Mouse (Mus musculus): ENCODE results near the gene Trmt44. TPM values are rescaled to one million over a fixed set of nuclear protein-coding genes. Genes with fewer than 3 reads are reported as not detected.
"Not testable (repeated sequence)": the region's sequence is repeated elsewhere in the genome, so short reads cannot be mapped to it uniquely, and the experiment has no call there.

Trmt44 gene
- polyA plus RNA-seq, 1 experiment from 2014 or later, result 8.0 TPM

- Histone ChIP-seq H3K9me3 (no peaks in the 10 kb centered on the region), H3K4me3 (no peak overlapping the region), H3K9ac (no peak overlapping the region), H3K27ac (no peak overlapping the region), H3K4me1 (peaks cover 32% of the 10 kb centered on the region), H3K27me3 (no peaks in the 10 kb centered on the region), H3K36me3 (no peaks in the 10 kb centered on the region), H3K4me2 (no peak overlapping the region)
- no peak for ATAC-seq (ENCODE audit: borderline replicate concordance, extremely low read depth, low FRiP score, low TSS enrichment)
- 83% methylated on average over 7 of the region's 7 CpGs for WGBS
Observed at GRCm38 (mm10) chr5:35606800-35607199, 31.9 kb upstream of the Trmt44 start.

- 75% methylated on average over 7 of the region's 7 CpGs for WGBS
Observed at GRCm38 (mm10) chr5:35605355-35605754, 30.5 kb upstream of the Trmt44 start.

GRCm38 (mm10) chr5:35601526-35601925 is 26.7 kb upstream of the Trmt44 start:
- H3K36me3 ChIP-seq, result peaks cover 11% of the 10 kb centered on the region; the same call in 1 of the 2 replicates
- no peak overlapping the region for H3K9ac ChIP-seq
- no peak overlapping the region for H3K27ac ChIP-seq
- H3K4me2 ChIP-seq, result no peak overlapping the region
- no peaks in the 10 kb centered on the region for H3K9me3 ChIP-seq
- H3K4me3 ChIP-seq, result no peak overlapping the region
- no peaks in the 10 kb centered on the region for H3K27me3 ChIP-seq
- WGBS, result 83% methylated on average over 8 of the region's 8 CpGs
- peaks cover 7% of the 10 kb centered on the region for H3K4me1 ChIP-seq
- ATAC-seq (ENCODE audit: borderline replicate concordance, extremely low read depth, low FRiP score, low TSS enrichment), result no peak

More at GRCm38 (mm10) chr5:35605355-35605754, 30.5 kb upstream of the Trmt44 start:
- Histone ChIP-seq H3K4me1 (peaks cover 26% of the 10 kb centered on the region), H3K9ac (no peak overlapping the region), H3K4me3 (no peak overlapping the region), H3K9me3 (no peaks in the 10 kb centered on the region), H3K4me2 (no peak overlapping the region), H3K36me3 (peaks cover 1% of the 10 kb centered on the region; the same call in 1 of the 2 replicates), H3K27me3 (no peaks in the 10 kb centered on the region), H3K27ac (no peak overlapping the region)
- no peak for ATAC-seq (ENCODE audit: borderline replicate concordance, extremely low read depth, low FRiP score, low TSS enrichment)

GRCm38 (mm10) chr5:35600233-35600632 is 25.4 kb upstream of the Trmt44 start:
- Histone ChIP-seq H3K4me2 (no peak overlapping the region), H3K27ac (no peak overlapping the region), H3K36me3 (peaks cover 11% of the 10 kb centered on the region; the same call in 1 of the 2 replicates), H3K4me3 (no peak overlapping the region), H3K4me1 (peaks cover 14% of the 10 kb centered on the region), H3K9ac (no peak overlapping the region), H3K9me3 (no peaks in the 10 kb centered on the region), H3K27me3 (no peaks in the 10 kb centered on the region)
- no peak for ATAC-seq (ENCODE audit: borderline replicate concordance, extremely low read depth, low FRiP score, low TSS enrichment)
- 79% methylated on average over 11 of the region's 11 CpGs for WGBS

- Histone ChIP-seq H3K9me3 (no peaks in the 10 kb centered on the region), H3K4me3 (no peak overlapping the region), H3K9ac (no peak overlapping the region), H3K4me2 (no peak overlapping the region), H3K36me3 (peaks cover 15% of the 10 kb centered on the region; the same call in 1 of the 2 replicates), H3K27me3 (no peaks in the 10 kb centered on the region), H3K4me1 (peaks cover 14% of the 10 kb centered on the region), H3K27ac (0 out of 2 replicates have a peak overlapping the region, but pooled peaks have one; percentile 26)
- 52% methylated on average over 18 of the region's 18 CpGs for WGBS
- ATAC-seq (ENCODE audit: borderline replicate concordance, extremely low read depth, low FRiP score, low TSS enrichment), result peak; percentile 61; the same call in 1 of the 2 replicates
Observed at GRCm38 (mm10) chr5:35596169-35597160, 21.6 kb upstream of the Trmt44 start.

- Histone ChIP-seq H3K9me3 (no peaks in the 10 kb centered on the region), H3K4me3 (no peak overlapping the region), H3K36me3 (peaks cover 23% of the 10 kb centered on the region), H3K4me1 (peaks cover 14% of the 10 kb centered on the region), H3K9ac (no peak overlapping the region), H3K27ac (no peak overlapping the region), H3K27me3 (no peaks in the 10 kb centered on the region), H3K4me2 (no peak overlapping the region)
- 20% methylated on average over 4 of the region's 4 CpGs for WGBS
- ATAC-seq (ENCODE audit: borderline replicate concordance, extremely low read depth, low FRiP score, low TSS enrichment), result no peak
Observed at GRCm38 (mm10) chr5:35595706-35596105, 20.8 kb upstream of the Trmt44 start.

GRCm38 (mm10) chr5:35594768-35595167 is 19.9 kb upstream of the Trmt44 start:
- H3K9me3 ChIP-seq, result no peaks in the 10 kb centered on the region

GRCm38 (mm10) chr5:35593272-35593671 is 18.4 kb upstream of the Trmt44 start:
- no peak for ATAC-seq (ENCODE audit: borderline replicate concordance, extremely low read depth, low FRiP score, low TSS enrichment)
- WGBS, result 81% methylated on average over 6 of the region's 6 CpGs
- H3K4me1 ChIP-seq, result peaks cover 14% of the 10 kb centered on the region
- H3K27me3 ChIP-seq, result no peaks in the 10 kb centered on the region
- H3K9ac ChIP-seq, result no peak overlapping the region
- H3K4me3 ChIP-seq, result no peak overlapping the region
- H3K27ac ChIP-seq, result no peak overlapping the region
- H3K9me3 ChIP-seq, result no peaks in the 10 kb centered on the region
- no peak overlapping the region for H3K4me2 ChIP-seq
- H3K36me3 ChIP-seq, result peaks cover 34% of the 10 kb centered on the region

More at GRCm38 (mm10) chr5:35594768-35595167, 19.9 kb upstream of the Trmt44 start:
- WGBS, result 84% methylated on average over 4 of the region's 4 CpGs
- no peaks in the 10 kb centered on the region for H3K27me3 ChIP-seq
- H3K4me2 ChIP-seq, result no peak overlapping the region
- H3K36me3 ChIP-seq, result peaks cover 25% of the 10 kb centered on the region
- no peak overlapping the region for H3K4me3 ChIP-seq
- no peak for ATAC-seq (ENCODE audit: borderline replicate concordance, extremely low read depth, low FRiP score, low TSS enrichment)
- H3K9ac ChIP-seq, result no peak overlapping the region
- H3K4me1 ChIP-seq, result peaks cover 14% of the 10 kb centered on the region
- no peak overlapping the region for H3K27ac ChIP-seq

- ATAC-seq (ENCODE audit: borderline replicate concordance, extremely low read depth, low FRiP score, low TSS enrichment), result no peak
- no peak overlapping the region for H3K4me2 ChIP-seq
- no peaks in the 10 kb centered on the region for H3K27me3 ChIP-seq
- H3K9me3 ChIP-seq, result no peaks in the 10 kb centered on the region
- peaks cover 14% of the 10 kb centered on the region for H3K4me1 ChIP-seq
- H3K27ac ChIP-seq, result no peak overlapping the region
- no peak overlapping the region for H3K4me3 ChIP-seq
- WGBS, result 62% methylated on average over 4 of the region's 4 CpGs
- peaks cover 34% of the 10 kb centered on the region for H3K36me3 ChIP-seq
- no peak overlapping the region for H3K9ac ChIP-seq
Observed at GRCm38 (mm10) chr5:35592824-35593223, 18.0 kb upstream of the Trmt44 start.

GRCm38 (mm10) chr5:35592081-35592736 is 17.3 kb upstream of the Trmt44 start:
- Histone ChIP-seq H3K27me3 (no peaks in the 10 kb centered on the region), H3K27ac (no peak overlapping the region), H3K4me1 (peaks cover 12% of the 10 kb centered on the region), H3K9ac (no peak overlapping the region), H3K36me3 (peaks cover 34% of the 10 kb centered on the region), H3K9me3 (no peaks in the 10 kb centered on the region), H3K4me2 (no peak overlapping the region), H3K4me3 (no peak overlapping the region)
- no peak for ATAC-seq (ENCODE audit: borderline replicate concordance, extremely low read depth, low FRiP score, low TSS enrichment)
- 73% methylated on average over 21 of the region's 21 CpGs for WGBS

GRCm38 (mm10) chr5:35591497-35591896 is 16.6 kb upstream of the Trmt44 start:
- 91% methylated on average over 3 of the region's 4 CpGs for WGBS
- no peak for ATAC-seq (ENCODE audit: borderline replicate concordance, extremely low read depth, low FRiP score, low TSS enrichment)
- Histone ChIP-seq H3K9me3 (no peaks in the 10 kb centered on the region), H3K27ac (no peak overlapping the region), H3K27me3 (no peaks in the 10 kb centered on the region), H3K4me1 (peaks cover 7% of the 10 kb centered on the region), H3K9ac (no peak overlapping the region), H3K4me3 (no peak overlapping the region), H3K4me2 (no peak overlapping the region), H3K36me3 (peaks cover 34% of the 10 kb centered on the region)

GRCm38 (mm10) chr5:35584259-35584658 is 9.4 kb upstream of the Trmt44 start:
- not testable (repeated sequence) for H3K27me3 ChIP-seq; ATAC-seq (ENCODE audit: borderline replicate concordance, extremely low read depth, low FRiP score, low TSS enrichment); H3K27ac ChIP-seq; H3K4me3 ChIP-seq; H3K36me3 ChIP-seq; H3K4me2 ChIP-seq; H3K9ac ChIP-seq; H3K9me3 ChIP-seq
- WGBS, result 83% methylated on average over 2 of the region's 2 CpGs
- H3K4me1 ChIP-seq, result peaks cover 14% of the 10 kb centered on the region

All from lung, embryonic 15.5 days (tissue).